Mouse (Mus musculus) layer of hippocampus, postnatal 14 days (tissue): ENCODE measurements around the gene Ptprj. TPM values are rescaled to one million over a fixed set of nuclear protein-coding genes. Genes with fewer than 3 reads are reported as not detected.
A peak's percentile ranks its signal among the peaks of the same experiment; 100 is the strongest.
"Not testable (repeated sequence)": the region's sequence is repeated elsewhere in the genome, so short reads cannot be mapped to it uniquely, and the experiment has no call there.

Experiments used
- DNase-seq, 2 experiments: peaks; one replicate each; pipeline ENCODE4 v3.0.0; 2021 to 2022; ENCODE audit warnings: low spot score in 2 of 2, mixed read lengths in 1 of 2
- total RNA-seq, 2 experiments: library from RNA; stranded (reverse); gene quantifications; 2 replicates each; pipeline ENCODE4 v1.2.3; 2021

Gene Ptprj
- total RNA-seq, 2 experiments from 2014 or later = 101 to 107 TPM

DNA sequence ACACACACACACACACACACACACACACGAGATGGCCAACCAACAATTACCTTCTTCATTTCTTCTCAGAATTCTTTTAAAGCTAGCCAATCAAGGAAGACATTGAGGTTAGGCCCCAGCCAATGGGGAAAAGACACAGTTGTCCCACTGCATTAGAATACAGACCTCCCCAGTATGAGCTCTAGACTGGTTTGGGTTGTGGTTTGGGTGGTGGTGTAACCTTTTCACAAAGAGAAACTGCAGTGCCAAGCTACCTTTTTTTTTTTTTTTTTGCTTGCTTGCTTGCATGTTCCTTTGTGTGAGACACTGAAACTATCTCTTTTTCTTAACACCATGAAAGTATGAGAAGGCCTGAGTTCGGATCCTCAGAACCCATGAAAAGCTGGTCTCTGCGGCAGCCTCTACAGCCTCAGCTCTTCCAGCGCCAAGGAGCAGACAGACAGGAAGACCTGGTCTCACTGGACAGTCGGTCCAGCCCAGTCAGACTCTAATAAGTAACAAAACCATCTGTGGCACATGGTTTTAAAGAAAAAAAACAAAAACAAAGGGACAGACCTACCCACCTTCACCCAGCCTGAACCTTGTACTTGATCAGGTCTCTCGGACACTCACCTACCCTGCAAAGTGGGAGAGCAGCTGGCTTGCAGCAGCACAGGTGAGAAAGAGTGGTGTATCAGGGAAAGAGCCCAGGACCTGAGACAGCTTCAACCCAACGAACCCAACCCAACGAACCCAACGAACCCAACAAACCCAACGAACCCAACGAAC lies 92.8 kb downstream of the Ptprj start:
- DNase-seq = no peak

DNA sequence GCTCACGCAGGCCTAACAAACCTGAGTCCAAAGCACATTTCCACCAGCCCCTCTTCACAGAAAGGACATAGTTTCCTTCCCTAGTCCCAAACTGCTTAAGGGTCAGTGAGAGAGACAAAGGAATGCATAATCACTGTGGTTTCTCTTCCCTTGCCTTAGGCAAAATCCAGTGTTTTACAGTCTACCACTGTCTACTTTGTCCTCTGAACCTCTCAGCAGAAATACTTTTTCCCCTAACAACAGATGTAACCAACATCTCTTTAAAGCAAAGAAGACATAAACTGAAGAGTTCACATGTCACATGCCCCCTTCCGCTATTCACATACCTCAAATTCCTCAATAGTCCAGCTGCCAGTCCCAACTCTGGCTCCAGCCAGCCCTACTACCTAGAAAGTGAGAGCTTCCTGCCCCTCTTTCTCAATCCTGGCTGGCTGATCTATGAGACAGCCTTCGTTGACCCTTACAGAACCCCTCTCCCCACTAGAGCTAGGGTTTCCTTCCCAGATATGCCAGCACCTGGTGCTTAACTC lies 94.2 kb downstream of the Ptprj start:
- no peak for DNase-seq

DNA sequence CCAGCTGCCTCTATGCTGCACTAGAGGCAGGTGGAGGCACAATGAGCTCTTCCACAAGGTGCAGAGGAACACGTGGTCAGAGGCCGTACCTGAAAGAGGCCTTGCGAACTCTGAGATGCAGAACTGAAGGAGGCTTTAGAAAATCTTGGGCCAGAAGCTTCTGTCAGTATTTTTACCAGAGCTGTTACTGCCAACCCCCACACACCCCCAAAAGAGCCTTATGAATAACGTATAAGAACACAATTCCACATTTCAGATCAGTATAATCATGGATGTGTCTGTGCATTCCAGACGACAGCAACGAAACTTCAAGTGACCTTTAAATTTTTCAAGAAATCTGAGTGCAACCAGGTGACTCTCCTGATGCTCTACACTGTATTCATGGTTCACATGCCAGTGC lies 98.9 kb downstream of the Ptprj start:
- no peak for DNase-seq

DNA sequence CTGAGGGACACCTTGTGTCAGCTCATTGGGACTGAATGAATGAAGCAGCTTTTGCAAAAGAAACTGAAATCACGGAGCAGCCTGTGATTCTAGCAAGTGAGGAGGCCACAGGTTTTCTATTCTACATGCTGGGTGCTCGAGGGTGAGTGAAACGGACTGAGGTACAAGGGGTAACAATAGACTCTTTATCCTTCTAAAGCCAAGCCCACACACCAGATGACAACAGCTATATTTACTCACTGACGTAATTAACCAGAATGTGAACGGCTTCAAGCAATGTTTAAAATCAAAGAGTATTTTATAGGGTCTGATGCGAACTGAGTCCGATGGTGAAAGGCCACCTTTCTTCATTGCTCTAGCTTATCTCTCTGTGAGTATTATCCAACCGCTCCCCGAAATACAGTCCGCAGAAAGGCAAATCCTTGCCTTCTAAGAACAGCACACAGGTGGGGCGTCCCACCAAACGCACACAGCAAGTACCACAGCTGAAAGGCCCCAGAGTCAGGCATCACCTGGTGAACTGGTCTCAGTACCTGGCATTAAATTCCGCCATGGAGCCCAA lies 99.6 kb downstream of the Ptprj start:
- no peak for DNase-seq

DNA sequence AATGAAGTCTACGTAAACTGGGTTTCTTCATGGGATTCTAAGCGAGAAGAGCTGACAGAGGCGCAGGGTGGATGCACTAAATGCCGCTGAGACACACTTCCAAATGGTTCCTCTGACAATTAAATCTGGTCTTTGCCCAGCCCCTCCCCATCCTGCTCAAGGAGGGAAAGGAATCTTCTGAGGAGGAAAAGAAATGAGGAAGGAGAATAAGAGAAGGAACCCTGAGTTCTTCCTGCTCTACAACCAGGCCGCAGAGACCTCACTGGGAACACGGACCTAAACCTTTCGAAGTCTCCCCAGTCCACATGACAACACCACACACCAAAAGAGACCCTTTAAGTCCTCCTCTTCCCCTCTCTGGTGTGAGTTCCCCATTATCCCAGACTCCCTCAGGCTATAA lies 101.9 kb downstream of the Ptprj start:
- no peak for DNase-seq

DNA sequence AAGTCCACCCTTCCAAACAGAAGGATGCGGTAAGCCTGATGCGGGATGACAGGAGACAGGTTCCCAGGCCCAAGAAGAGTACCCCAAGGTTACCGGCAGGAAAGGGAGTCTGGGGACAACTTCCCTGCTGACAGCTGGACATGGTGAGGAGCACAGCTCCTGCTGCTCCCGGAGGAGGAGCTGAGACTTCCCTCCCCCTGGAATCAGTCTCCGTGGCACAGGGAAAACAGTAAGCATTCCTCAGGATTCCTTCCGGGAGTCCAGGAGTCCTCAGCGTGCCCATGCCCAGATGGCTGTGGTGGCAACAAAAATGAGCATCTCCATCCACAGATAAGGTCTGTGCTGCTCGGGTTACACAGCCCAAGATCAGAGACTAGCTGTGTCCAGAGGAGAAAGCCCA lies 102.8 kb downstream of the Ptprj start:
- DNase-seq = no peak

DNA sequence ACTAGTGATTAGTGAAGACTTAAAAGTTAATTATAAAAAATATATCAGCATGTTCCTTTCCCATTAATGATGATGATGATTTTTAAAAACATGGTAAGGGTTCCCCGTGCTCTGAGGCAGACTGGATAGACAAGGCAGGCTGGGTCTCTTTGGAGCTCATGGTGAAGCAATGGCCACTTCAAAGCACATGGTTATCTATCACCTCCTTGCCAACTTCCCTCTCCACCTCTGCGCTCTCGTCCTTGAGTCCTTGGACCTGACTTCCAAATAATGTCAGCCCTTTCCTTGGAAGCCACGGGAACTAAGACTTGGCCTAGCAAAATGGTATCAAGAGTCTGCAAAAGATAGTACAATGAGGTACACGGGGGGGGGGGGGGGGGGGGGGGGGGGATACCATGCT lies 103.7 kb downstream of the Ptprj start:
- no peak for DNase-seq

DNA sequence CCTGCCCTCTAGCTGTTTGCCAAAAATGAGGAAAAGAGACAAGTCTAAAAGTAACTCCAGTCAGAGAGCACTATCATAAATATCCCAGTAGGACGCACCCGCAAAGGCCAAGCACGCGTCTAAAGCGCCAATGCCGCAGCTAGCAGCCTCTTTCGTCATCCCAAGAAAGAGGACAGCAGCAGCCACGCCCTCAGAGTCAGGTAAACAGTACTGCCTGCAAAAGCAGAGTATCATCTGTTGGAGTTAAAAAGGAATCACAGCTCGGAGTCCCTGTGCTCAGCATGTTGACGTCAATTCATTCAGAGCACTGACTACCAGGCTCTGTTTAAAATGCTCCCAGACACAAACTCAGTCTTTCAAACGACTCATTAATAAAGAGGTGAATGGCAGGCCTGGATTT lies 104.1 kb downstream of the Ptprj start:
- no peak for DNase-seq

DNA sequence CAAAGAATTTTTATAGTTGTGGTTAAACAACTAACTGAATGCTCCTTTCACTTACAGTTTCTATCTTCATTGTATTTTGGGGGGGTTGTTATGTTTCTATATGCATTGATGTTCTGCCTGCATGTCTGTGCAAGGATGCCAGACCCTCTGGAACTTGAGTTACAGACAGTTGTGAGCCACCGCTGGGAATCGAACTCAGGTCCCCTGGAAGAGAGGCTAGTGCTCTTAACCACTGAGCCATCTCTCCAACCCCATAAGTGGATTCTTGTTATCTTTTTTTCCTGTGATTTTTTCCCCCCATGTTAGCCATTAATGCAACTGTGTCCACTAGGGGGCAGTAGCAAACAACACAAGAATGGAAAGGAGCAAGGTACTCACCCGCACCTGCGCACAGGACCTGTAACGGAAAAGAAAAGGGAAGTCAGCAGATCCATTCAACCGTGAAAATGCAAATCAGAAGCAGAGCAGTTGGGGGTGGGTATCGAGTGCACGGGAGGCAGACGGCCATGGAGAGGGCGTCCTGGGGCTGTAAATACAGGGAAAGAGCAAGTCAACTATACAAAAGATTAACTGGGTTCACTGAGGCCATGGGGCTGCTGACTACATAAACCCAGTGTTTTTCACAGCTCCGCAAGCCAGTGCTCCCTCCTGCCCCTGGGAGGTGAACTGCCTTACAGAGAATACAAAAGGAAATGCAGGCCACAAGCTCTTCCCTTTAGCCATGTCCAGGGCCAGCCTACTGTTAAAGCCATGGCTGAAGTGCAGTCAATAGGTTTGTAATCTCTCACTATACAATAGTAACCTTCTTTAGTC lies 105.6 kb downstream of the Ptprj start:
- DNase-seq = peak; percentile 80 to 89

DNA sequence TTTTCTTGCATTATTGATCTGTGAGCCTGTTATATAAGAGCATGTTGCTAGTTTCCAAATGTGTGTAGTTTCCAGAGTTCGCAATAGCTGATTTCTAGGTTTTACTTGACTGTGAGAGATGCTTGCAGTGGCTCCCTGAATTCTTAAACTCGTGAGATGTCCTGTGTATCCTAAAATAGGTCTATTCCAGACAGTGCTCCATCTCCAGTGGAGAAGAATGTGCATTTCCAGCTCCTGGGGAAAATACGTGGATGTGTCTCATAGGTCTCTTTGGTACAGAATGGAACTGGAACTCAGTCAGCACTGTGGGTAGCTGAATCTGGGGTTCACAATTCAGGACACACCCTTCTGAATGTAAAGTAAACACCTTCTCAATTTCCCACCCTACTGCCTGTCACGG lies 107.7 kb downstream of the Ptprj start:
- DNase-seq = no peak

DNA sequence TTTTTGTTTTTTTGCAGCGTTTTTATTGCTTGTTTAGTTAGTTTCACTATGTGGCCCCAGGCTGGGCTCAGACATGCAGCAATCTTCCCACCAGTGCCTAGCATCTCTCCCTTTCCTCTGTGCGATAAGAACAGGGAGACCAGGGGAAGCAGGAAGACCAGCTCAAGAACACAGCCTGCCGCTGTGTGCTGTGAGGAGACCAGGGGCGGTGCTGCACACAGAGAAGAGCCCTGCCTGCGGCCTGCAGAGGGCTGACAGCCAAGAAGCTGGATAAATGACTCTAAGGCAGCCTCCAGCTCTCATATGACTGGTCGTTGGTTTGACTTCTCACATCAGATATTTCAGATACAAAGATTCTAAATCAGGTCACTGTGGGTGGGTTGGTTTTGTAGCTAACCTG lies 110.3 kb downstream of the Ptprj start:
- DNase-seq = no peak

DNA sequence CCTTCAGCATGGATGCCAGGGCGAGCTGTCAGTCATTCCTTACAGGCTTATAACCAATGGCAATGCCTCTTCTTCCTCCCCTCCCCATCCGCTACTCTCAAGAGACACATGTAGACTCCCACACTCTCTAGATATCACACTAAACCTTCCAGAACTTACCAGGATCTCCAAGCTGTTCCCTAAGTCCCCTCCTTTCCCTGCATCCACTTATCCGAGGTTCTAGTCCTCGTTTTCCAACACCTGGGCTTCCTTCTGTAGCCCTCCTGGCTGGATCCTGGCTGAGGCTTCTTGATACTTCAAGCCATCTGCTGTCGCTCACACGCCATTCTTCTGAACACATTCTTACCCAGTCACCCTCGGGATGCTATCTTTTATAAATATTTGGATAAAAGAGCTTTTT lies 114.0 kb downstream of the Ptprj start:
- peak in 1 of 2 experiments; percentile 52 for DNase-seq

DNA sequence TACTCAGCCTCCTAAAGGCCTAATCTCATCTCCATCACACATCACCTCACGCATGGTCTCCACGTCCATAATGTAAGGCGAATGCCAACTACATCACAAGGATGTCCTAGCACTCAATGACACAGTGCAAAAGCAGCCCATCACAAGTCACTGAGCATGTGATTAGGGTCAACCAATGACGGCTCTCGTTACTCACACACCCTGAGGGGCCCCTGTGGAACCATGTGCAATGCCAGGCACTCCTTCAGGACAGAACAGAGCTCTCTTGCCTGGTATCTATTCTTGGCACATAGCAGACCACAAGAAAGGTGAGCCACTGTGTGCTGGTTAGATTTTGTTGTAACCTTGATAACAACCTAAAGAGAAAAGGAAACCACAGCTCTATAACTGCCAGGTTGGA lies 116.7 kb downstream of the Ptprj start:
- DNase-seq = no peak

DNA sequence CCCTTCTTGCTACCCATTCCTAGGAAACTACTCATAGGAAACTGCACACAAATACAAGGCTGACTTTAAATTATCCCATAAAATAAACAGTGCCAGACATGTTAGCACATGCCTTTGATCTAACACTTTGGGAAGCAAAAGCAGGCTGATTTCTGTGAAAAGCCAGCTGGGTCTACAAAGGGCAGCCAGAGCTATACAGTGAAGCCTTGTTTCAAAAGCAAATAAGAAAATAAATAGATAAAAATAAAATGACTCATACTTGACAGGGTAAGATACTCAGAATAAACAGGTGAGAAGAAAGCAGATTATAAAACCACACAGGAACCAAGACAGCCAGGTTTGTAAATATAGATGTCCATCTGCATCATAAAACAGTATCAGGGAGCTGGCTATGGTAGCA lies 118.2 kb downstream of the Ptprj start:
- no peak for DNase-seq

DNA sequence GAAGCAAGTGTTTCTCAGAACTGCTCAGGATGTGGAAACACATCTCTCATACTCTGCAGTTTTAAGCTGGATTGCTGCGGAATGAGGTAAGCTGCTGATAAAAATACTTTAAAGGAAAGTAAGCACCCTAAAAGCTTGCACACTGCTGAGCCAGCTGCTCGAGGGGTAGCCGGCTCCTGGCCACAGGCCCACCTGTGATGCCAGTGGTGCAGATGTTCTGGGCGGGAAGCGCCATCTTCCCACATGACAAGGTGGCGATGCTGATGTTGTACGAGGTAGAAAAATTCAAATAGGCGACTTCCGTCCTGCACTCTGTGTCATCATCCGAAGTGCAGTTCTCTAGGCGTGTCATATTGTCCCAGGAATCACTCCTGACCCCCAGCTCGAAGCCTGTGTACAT lies 122.5 kb downstream of the Ptprj start:
- no peak for DNase-seq

DNA sequence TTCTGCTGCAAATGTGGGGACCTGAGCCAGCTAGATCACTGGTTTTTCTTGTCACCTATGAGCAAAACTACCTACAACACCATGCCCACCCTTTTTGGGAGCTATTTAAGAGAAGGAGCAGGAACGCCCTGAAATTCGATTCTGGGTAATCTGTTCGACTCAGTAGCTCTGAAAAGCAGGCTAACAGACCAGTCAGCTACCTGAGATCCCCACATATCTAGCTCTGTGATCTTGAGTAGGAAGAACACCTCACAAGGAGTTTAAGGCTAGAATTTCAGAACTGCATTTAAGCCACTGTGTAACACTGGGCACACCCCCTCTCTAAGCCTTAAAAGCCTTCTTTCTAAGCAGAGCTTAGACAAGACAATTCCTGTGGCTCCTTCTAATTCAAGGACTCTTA lies 128.1 kb downstream of the Ptprj start:
- no peak for DNase-seq

DNA sequence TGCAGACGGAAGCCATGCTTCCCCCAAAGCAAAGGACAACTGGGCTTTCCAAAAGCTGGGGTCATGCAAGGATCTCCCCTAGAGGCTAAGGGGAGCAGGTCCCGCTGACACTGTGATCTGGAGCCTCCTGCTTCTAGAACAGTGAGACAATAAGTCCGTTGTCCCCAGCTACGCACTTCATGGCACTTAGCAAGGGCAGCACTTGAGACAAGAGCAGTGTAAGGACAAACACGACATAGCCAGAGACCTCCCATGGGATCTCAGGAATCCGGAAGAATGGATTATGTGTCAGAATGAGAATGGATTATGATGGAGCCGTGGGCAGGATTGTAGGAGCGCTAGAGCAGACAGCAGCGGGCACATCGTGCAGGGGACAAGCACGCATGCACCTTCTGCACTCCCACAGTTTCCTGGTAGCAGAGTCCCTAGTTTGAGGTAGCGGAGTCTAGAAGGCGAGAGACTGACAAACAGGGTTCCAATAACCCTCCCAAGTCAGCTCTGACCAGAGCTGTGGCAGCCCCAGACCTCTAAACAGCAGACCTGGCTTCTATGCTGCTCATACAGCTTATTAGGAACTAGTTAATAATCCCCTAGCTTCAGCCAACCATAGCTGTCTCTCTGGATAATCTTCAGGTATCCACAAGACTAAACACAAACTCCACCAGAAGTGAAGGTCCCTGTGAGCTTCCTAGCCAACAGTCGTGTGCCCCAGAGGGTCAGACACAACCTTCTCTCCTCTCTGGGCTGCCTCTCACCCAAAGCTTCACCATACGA lies 131.3 kb downstream of the Ptprj start:
- no peak for DNase-seq

DNA sequence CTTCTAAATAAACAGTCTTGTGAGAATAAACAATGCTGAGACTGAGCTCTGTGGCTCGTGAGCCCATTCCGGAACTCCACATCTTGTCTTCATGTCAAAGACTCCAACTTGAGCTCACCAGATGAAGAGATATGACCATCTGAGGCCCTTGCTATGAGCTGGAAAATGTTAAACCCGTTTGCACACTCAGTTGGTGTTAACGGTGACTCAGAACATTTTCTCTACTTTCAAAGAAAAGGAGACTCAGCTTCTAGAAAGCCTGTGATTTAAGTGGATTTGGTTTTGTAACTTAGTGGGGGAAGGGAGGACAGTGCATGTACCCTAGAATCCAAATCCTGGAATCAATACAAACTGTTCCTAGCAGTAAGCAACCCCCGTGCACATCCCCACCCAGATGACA lies 136.6 kb downstream of the Ptprj start:
- DNase-seq = no peak

DNA sequence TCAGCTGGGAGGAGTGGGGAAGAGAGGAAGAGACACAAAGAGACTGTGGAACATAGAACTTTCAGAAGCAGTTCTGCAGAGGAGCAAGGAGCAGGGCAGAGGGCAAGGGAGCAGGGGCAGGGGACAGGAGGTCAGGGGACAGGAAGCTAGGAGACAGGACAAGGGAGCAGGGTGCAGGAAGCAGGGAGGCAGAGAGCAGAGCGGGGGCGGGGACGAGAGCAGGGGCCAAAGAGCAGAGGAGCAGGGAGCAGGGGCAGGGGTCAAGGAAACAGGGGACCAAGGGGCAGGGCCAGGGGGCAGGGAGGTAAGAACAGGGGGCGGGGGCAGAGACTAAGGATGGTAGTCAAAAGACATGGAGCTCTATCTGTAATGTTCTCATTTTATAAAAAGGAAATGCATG lies 138.6 kb downstream of the Ptprj start:
- not testable (repeated sequence) for DNase-seq

DNA sequence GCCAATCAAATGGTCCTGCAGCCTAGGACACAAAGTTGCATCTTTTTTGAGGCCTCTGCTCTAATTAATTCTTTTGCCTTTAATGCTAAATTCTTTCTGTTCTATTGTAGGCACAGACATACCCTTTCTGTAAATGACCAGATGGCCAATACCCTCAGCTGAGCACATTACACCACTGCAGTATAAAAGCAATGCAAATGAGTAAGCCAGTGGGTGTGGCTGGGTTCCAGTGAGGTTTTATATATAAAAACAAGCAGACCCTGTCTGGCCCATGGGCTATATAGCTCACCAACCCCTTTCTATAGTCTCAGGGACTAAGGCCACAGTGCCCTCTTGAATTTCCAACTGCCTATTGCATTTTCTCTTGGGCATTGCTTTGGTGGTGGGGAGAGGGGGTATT lies 140.3 kb downstream of the Ptprj start:
- DNase-seq = not testable (repeated sequence)

DNA sequence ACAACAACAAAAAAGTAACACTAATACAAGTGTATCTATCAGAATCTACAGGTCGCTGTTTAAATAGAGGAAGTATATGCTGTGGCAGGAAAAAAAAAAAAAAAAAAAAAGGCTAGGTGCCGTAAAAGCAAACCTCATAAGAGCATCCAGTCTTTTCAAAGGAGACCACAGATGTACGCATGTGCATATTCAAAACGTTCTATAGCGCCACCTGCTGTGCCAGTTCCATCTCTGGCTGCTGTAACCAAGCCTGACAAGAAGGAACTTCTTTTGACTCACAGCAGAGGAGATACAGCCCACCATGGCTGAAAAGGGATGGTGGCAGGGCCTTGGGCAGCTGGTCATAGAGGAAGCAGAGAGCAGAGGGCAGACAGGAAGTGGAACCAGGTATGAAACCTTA lies 143.0 kb downstream of the Ptprj start:
- not testable (repeated sequence) for DNase-seq
